Mouse (Mus musculus) WW6 (cell line): ENCODE measurements around the gene Ptprn.

Experiments used
- DNase-seq: peaks from one replicate; pipeline ENCODE4 v3.0.0-alpha.2; 2013; ENCODE audit warnings: low read depth, low spot score

Ptprn gene

DNA sequence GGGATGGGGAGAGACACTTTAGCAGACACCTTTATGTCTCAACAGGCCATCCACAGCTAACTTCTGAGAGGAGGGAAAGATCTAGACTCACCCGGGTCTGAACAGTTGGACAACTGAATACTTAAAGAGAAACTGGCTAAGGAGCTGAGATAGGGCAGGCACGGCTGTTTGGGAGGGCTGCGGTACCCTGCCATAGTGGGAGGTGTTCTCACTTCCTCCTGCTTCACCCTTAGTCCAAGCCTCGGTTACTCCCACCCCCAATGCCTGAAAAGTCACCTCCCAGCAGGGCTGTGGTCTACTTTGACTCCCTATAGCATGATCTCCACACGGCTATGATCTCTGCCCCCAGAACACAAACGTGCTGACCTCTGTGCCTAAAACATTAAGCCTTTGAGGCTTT lies 40.8 kb downstream of the Ptprn start:
- DNase-seq: no peak

DNA sequence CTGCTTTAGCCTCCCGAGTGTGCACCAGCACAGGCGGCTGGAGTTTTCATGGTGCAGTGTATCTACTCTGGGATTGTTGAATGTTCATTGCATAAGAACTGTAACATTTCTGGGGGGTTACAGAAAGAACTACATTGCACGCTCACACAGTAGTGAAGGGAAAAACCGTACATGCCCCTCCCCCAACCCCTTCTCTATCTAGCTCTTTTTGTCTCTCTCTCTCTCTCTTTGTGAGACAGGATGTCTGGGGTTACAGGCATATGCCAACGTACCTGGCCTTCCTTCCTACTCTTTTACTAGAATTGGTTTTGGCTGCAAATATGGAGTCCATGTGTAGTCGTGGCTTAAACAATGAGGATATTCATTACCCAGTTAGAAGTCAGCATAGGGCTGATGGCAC lies 41.4 kb downstream of the Ptprn start:
- no peak for DNase-seq

DNA sequence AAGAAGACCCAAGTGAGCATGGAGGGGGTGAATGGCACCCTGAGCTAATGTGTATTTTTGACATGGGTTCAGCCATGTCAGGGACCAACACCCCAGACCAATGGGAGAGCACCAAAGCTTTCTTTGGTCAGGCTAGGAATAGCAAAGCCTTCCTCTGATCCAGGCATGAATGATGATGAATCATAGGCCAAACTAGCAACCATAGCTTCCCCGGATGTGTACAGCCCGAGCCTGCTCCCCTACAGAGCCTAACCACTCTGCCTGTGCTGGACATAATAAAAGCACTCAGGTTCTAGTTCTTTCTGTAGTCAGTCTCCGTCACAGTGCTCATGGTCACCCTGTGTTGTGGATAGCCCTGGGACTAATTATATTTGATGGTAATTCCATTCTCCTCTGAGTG lies 42.8 kb downstream of the Ptprn start:
- DNase-seq: no peak

DNA sequence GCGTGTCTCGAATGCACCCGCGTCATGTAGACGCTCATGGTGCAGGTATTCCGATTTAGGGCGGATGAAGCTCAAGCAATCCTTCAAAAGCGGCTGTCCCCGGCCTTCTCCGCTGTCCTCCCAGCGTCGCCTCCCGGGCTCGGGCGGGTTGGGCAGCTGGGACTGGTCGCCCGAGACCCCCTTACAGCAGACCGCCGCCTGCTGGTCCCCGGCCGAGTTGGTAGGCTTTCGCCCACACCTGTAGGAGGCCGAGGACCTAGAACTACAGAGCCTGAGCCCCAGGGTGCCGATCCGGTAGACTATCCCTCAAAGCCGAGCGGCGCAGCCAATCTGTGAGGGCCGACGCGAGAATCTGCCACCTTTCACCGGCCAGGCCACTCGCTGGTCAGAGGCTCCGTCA lies 44.8 kb downstream of the Ptprn start, which contains the start of gene Tuba4a:
Gene Tuba4a (minus strand): TSS at position 335 of the 400 bp plus-strand sequence.
- no peak for DNase-seq

DNA sequence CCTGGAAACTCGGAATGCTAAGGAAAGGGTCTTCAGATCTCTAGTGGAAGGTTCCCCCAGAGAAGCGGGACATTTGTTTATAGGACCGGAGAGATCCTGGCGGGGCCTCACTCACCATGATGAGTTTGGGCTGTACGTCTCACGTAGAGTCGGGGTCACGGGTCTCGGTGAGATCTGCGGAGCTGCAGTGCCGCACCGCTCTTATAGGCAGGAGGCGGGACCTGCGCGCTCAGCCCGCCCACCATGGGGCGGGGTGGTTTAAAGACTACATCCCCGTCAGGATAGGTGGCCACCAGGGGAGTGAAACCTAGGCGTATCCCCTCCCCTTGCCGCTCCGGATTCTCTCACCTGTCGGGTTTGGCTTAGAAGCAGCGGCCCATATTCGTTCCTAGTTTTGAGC lies 45.2 kb downstream of the Ptprn start:
- DNase-seq: peak; percentile 86

DNA sequence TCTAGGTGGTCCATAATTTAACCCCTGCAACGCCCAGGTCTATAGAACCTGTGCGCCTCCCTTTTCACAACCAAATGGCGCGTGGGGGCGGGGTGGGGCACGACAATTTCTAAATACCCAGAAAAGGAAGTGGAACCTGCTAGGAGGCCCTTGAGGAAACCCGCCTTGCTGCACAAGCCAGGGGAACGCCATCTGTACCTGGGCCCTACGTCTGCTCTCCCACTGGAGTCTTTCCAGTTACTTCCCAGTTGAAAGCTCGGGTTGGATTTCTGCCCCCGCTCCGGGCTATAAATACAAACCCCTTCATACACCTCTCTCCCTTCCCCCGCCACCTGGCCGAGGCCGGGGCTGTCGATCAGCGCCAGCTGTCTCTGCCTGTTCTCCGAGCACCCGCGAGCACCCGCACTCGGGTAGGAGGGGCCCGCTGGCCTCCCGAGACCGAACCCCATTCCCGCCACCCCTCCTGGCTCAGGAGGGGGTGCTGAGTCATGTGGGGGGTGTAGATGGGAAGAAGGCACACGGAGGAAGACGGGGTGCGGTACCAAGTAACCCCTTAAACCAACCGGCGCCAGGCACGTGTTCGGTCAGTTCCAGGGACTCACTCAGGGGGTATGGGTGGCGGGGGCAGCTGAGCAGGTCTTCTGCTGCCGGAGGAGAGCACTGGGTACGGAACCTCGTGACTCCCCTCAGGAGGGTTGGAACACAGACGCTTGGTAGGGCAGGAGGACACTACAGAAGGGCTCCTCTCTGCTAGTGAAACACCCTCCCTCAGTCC lies 45.9 kb downstream of the Ptprn start:
- no peak for DNase-seq

DNA sequence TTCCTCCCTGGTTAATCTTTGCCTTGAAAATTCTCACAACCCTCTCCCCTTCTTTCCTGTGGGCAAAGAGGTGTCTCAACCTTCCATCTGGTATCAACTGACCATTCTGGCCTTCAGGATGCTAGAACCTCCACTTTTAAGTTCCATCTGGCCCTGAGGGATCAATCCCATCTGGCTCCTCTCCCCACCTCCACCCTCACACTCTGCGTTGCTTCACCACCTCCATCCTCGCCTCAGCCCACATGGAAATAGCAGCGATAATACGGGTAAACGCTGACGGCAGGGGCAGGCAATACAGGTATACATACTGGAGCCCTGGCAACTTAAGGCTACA lies 46.4 kb downstream of the Ptprn start:
- no peak for DNase-seq

DNA sequence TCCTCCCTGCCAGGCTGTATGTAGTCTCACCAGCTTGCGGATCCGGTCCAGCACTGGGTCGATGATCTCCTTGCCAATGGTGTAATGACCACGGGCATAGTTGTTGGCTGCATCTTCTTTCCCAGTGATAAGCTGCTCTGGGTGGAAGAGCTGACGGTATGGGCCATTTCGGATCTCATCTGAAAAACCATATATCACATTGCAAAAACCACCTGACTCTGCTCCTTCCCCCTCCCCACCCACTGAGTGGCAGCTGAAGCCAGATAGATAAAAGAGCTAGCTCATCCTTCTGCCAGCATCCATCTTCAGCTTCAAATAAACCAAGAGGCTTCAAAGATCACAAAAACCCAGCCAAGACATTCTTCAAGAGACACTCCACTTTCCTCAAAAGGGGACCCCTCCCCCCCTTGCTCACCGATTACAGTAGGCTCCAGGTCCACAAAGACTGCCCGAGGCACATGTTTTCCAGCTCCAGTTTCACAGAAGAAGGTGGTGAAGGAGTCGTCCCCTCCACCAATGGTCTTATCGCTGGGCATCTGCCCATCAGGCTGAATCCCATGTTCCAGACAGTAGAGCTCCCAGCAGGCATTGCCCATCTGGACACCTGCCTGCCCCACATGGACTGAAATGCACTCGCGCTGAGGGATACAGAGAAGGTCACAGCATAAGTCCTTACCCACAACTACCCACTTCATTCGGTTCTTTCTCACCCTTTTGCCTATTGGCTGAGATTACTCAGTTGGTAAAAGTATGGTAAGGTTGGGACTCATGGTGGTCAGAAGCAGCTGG lies 47.3 kb downstream of the Ptprn start:
- no peak for DNase-seq

DNA sequence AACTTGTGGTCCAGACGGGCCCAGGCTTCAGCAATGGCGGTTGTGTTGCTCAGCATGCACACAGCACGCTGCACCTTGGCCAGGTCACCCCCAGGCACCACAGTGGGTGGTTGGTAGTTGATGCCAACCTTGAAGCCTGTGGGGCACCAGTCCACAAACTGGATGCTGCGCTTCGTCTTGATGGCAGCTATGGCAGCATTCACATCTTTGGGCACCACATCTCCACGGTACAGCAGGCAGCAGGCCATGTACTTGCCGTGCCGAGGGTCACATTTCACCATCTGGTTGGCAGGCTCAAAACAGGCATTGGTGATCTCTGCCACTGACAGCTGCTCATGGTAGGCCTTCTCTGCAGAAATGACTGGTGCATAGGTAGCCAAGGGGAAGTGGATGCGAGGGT lies 48.5 kb downstream of the Ptprn start:
- no peak for DNase-seq

DNA sequence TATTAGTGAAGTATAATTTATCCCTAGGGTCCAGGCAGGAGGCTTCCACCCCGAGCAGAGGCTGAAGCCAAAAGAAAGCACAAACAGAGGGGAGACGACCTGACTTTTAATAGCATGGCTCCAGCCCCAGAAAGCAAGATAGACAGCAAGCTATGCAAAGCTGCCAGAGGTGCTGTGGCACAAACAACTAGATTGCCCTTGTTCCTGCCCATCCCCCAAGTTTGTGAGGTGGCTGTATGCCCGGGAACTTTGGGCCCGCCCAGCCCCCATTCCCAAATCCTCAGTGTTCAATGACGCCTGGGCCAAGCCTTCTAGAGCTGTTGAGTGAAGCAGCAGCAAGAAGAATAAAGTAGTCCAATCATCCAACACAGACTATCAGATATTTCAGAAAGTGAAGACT lies 49.4 kb downstream of the Ptprn start:
- DNase-seq: no peak

DNA sequence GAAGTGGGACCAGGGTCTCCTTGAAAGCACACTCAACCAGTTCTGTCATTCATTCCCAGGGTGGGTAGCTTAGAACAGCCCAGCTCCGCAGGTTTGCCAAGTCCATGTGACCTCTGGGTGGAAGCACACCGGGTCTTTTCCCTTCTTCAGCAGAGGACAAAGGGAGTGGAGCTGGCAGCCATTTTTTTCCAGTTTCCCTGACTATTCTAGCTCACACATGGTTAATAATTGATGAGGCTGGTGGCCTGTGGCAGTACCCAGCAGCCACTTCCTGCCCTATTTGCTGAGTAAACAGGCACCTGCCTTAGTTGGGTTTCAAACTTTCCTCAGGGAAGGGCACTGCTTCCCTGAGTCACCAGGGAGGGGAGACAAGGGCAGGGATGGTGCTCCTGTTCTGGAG lies 49.9 kb downstream of the Ptprn start:
- no peak for DNase-seq

DNA sequence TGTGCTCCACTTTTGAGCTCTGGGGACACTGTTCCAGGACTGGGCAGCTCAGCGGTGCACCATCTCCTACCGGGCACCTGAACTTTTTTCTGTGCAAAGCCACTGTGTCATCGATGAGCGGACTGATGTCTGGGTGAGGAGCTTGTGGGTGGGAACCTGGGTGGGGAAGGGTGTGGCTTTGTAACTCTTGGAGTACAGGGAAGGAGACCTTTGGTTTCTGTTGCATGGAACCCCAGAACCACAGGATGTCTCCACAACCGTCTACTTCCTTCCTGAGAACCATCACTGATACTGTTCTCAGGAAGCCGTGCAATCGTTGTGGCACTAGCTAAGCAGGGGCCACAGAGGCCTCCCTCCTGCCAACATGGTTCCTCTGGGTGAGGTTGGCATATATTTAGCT lies 51.2 kb downstream of the Ptprn start:
- no peak for DNase-seq

DNA sequence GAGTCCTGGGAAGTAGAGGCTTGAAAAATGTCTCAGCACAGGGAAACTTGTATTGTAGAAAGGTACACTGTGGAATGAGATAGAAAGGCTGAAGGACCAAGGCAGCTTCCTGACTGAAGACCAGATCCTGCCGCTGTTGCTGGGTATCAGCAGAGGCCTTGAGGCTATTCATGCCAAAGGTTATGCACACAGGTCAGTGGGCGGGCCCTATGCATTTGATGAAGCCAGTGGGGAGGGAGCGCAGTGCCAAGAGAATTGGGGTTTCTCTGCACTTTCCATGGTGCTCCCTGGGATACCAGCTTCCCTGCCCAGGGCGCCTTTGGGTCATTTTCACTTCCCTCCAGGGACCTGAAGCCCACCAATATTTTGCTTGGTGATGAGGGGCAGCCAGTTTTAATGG lies 51.8 kb downstream of the Ptprn start:
- DNase-seq: no peak

DNA sequence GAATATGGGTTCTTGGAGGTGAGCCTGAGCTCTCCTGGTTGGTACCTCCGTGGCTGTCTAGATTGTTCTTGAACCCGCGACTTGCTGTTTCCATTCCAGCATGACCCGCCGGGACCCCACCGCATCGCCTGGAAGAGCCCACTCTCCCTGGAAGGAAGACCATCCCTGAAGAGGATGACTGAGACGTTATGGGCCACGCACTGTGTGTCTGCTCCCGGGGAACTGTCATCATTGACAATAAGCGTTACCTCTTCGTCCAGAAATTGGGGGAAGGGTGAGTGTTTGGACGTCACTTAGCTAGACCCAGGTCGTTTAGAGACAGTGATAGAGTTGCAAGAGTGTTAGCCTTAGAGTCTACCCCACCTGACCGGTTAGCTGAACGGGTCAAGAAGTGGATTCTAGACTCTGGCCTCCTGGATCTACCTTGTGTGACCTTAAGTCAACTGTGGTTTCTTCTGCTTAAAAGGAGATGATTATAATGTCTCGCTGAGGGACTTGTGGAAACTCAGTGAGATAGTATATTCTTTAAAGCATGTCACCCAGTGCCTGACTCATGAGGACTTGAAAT lies 53.1 kb downstream of the Ptprn start:
- no peak for DNase-seq

DNA sequence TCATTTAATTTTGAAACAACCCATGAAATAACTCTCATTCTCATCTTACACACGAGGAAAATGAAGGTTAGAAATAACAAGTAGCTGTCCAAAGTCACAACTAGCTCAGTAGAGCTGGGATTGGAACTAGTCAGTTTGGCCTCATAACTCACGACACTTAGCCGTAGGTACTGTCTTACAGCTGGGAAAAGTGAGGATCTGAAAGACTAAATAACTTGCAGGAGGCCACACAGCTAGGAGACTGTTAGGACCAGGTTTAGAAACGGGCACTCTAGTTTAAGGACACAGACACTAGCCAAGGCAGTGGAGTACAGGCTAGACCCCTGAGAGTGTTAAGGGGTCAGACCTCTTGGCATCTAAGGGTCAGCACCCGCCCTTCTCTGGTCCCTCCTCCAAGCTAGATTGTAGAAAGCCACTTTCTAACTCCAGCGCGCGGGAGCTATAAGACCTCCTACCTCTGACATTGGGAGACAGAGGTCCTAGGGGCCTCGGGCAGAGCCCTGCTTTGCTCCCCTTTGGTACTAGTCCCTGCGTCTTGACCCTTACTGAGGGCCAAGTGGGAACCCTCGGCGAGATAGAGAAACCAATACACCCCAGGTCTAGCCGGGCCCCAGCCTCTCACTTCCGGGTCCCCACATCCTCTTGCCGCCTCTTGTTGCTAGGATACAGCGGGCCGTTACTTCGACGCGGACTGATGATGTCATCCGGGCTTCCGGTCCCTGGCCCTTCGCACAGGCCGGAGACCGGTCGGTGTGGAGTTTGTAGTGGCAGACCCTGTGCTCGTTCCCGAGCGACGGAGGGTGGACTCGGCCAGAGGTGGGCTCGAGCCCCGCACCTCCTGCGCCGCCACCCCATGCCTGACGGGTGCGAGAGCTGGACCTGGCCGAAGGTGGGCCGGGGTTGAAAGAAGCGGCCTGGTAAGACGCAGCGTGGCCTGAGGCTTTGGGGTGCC lies 53.9 kb downstream of the Ptprn start, which contains the start of the genes Glb1l and Stk16:
Gene Glb1l (minus strand): TSS at position 678 of the 952 bp plus-strand sequence.
Gene Stk16 (plus strand): TSS at position 703 of the 952 bp plus-strand sequence.
- peak; percentile 84 for DNase-seq

DNA sequence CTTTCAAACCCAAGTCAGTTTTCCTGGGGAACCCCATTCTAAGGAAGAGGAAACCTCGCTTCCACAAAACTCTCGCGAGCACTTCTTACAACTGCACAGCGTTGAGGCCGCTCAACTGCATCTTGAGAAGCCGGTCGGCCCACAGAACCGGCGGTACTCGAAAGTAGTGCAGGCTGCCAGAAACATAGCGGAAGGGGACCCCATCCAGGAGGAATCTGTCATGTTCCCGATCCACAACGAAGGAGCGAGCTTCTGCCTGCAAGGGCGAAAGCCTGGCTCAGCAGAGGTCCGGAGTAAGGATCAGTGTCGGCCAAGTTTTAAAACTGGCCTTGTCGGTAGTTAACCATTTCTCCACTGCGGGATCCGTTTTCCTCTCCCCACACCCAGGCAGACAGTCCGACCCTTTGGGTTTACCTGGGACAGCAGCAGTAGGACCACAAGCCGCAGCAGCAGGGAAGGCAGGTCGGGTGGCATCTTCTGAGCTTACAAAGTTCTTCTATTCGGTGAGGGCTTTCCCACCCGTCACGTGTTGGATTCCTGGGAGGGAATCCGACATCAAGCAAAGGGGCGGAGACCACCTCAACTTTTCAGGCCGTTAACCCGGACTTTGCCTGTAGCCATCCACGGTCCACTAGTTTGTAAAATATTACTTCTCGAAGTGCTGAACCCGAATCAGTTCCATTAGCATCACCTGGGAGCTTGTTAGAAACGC lies 55.2 kb downstream of the Ptprn start:
- DNase-seq: no peak

DNA sequence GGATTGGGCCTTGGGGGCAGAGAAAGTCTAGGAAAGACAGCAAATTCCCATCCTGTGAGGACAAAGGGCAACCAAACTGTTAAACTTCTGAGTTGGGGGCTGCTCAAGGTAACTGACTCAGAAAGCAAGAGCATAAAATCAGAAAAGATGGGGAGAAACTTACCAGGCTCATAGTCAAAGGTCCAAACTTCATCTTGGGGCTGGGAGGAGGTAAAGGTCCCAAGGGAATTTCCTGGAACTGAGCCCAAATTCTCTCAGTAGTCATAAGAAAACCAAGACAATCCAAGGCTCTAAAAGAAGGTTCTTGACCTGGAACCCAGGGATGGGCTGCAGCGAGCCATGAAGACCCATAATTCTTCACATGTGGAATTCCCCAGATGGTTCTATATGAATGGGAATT lies 63.1 kb downstream of the Ptprn start:
- no peak for DNase-seq
